29 mouse cellular contexts compared by ENCODE assay signal in genomic region chr17:46315813-46316212, GRCm38 (mm10). TPM values are rescaled to one million over a fixed set of nuclear protein-coding genes. Genes with fewer than 3 reads are reported as not detected.
"Had no signal": no experiment of that assay in that cellular context is flagged by ENCODE, and none has a peak within 500 bp of the region (broad histone marks: within the 10 kb centered on the region; RNA-seq: fewer than 3 reads in every experiment).

No protein-coding gene starts in this region.

- H3K27me3 ChIP-seq: heart, embryonic 12.5 days; heart, embryonic 13.5 days; heart, embryonic 15.5 days; hindbrain, embryonic 12.5 days; hindbrain, embryonic 13.5 days; hindbrain, embryonic 15.5 days; intestine, embryonic 15.5 days; kidney, embryonic 15.5 days had no signal

- H3K36me3 ChIP-seq: heart, embryonic 15.5 days; hindbrain, embryonic 15.5 days; kidney, embryonic 15.5 days had no signal

- DNase-seq: heart, postnatal 10 days; heart, postnatal 14 days; heart, postnatal 36 days; heart, postnatal 4 days; kidney, adult 11 months; kidney, adult 18-20 months; kidney, adult 2 months; kidney, adult 8-10 months; kidney, adult 9 months; kidney, postnatal 14 days; kidney, postnatal 25 days; kidney, postnatal 36 days; kidney, postnatal 4 days; layer of hippocampus, adult 9-11 months; layer of hippocampus, postnatal 36 days had no signal

- H3K4me3 ChIP-seq: heart, embryonic 12.5 days; heart, embryonic 13.5 days; heart, embryonic 15.5 days; hindbrain, embryonic 10.5 days; hindbrain, embryonic 12.5 days; hindbrain, embryonic 13.5 days; hindbrain, embryonic 15.5 days; intestine, embryonic 15.5 days; kidney, embryonic 15.5 days; layer of hippocampus, adult 2 months; left cerebral cortex, adult 2 months had no signal

RNA-seq across cellular contexts. Expression of gene Dlk2, which starts 18.6 kb away (rescaled TPM):
- total RNA-seq: hematopoietic stem cell, adult 5-6 weeks had no signal
- polyA plus RNA-seq: inflammation-experienced regulatory T-cells, adult 6 months; kidney, embryonic 14.5 days had no signal
